Mouse (Mus musculus) gastrocnemius, postnatal 4 days (tissue): ENCODE measurements around the gene Mansc1. TPM values are rescaled to one million over a fixed set of nuclear protein-coding genes. Genes with fewer than 3 reads are reported as not detected.

Source experiments
- total RNA-seq, 2 experiments: library from RNA; stranded (reverse); gene quantifications; 2 replicates each; pipeline ENCODE4 v1.2.3; 2021

Mansc1 gene
- total RNA-seq, 2 experiments from 2014 or later = 3.8 to 4.1 TPM

Other genes starting within 250 kb of the Mansc1 start
- not detected for gene Bcl2l14, start 236.2 kb downstream of the Mansc1 start, total RNA-seq
- gene Lrp6, start 65.5 kb downstream of the Mansc1 start, total RNA-seq = 10 to 100 TPM; 68.0 to 68.1 TPM
- gene Borcs5, start 7.0 kb upstream of the Mansc1 start, total RNA-seq = 10 to 100 TPM; 11.0 to 12.7 TPM
- gene Dusp16, start 160.1 kb upstream of the Mansc1 start, total RNA-seq = 10 to 100 TPM; 27.8 to 29.7 TPM
- 1 to 10 TPM; 4.1 to 4.7 TPM for gene Crebl2, start 197.7 kb upstream of the Mansc1 start, total RNA-seq